Mouse (Mus musculus): ENCODE data around the gene Fli1. TPM values are rescaled to one million over a fixed set of nuclear protein-coding genes. Genes with fewer than 3 reads are reported as not detected.

Gene Fli1
- polyA plus RNA-seq, 1 experiment from 2014 or later: 24.4 TPM

GRCm38 (mm10) chr9:32567603-32568002 lies 24.9 kb upstream of the Fli1 start:
- Histone ChIP-seq H3K4me1 (peaks cover 9% of the 10 kb centered on the region; the same call in 1 of the 2 replicates), H3K27me3 (no peaks in the 10 kb centered on the region; the same call in 1 of the 2 replicates), H3K9me3 (replicated peaks) (no peaks in the 10 kb centered on the region), H3K36me3 (no peaks in the 10 kb centered on the region), H3K4me2 (replicated peaks) (no peak overlapping the region), H3K27ac (no peak overlapping the region), H3K9ac (no peak overlapping the region), H3K4me3 (no peak overlapping the region)
- WGBS: 65% methylated on average over 7 of the region's 7 CpGs
- no peak for ATAC-seq (ENCODE audit: low FRiP score)

- no peak overlapping the region for H3K27ac ChIP-seq
- no peaks in the 10 kb centered on the region; the same call in 1 of the 2 replicates for H3K27me3 ChIP-seq
- no peak overlapping the region for H3K4me3 ChIP-seq
- WGBS: 78% methylated on average over 3 of the region's 3 CpGs
- no peak overlapping the region for H3K4me2 ChIP-seq (replicated peaks)
- no peak overlapping the region for H3K9ac ChIP-seq
- H3K4me1 ChIP-seq: peaks cover 9% of the 10 kb centered on the region; the same call in 1 of the 2 replicates
- H3K36me3 ChIP-seq: no peaks in the 10 kb centered on the region
- H3K9me3 ChIP-seq (replicated peaks): no peaks in the 10 kb centered on the region
- no peak for ATAC-seq (ENCODE audit: low FRiP score)
Observed at GRCm38 (mm10) chr9:32565309-32565708, 22.6 kb upstream of the Fli1 start.

GRCm38 (mm10) chr9:32562837-32563236 lies 20.2 kb upstream of the Fli1 start:
- Histone ChIP-seq H3K4me2 (replicated peaks) (no peak overlapping the region), H3K9ac (no peak overlapping the region), H3K9me3 (replicated peaks) (no peaks in the 10 kb centered on the region), H3K27me3 (no peaks in the 10 kb centered on the region; the same call in 1 of the 2 replicates), H3K4me3 (no peak overlapping the region), H3K27ac (no peak overlapping the region), H3K4me1 (peaks cover 9% of the 10 kb centered on the region; the same call in 1 of the 2 replicates), H3K36me3 (no peaks in the 10 kb centered on the region)
- ATAC-seq (ENCODE audit: low FRiP score): no peak
- 78% methylated on average over 4 of the region's 4 CpGs for WGBS

GRCm38 (mm10) chr9:32562409-32562808 lies 19.7 kb upstream of the Fli1 start:
- Histone ChIP-seq H3K4me2 (replicated peaks) (no peak overlapping the region), H3K27ac (no peak overlapping the region), H3K4me3 (no peak overlapping the region), H3K9ac (no peak overlapping the region), H3K27me3 (no peaks in the 10 kb centered on the region; the same call in 1 of the 2 replicates), H3K9me3 (replicated peaks) (no peaks in the 10 kb centered on the region), H3K36me3 (no peaks in the 10 kb centered on the region), H3K4me1 (peaks cover 9% of the 10 kb centered on the region; the same call in 1 of the 2 replicates)
- 71% methylated on average over 9 of the region's 9 CpGs for WGBS
- no peak for ATAC-seq (ENCODE audit: low FRiP score)

- Histone ChIP-seq H3K4me2 (replicated peaks) (no peak overlapping the region), H3K4me3 (no peak overlapping the region), H3K9ac (no peak overlapping the region), H3K27ac (no peak overlapping the region), H3K4me1 (peaks cover 9% of the 10 kb centered on the region; the same call in 1 of the 2 replicates), H3K27me3 (no peaks in the 10 kb centered on the region; the same call in 1 of the 2 replicates), H3K9me3 (replicated peaks) (no peaks in the 10 kb centered on the region), H3K36me3 (no peaks in the 10 kb centered on the region)
- ATAC-seq (ENCODE audit: low FRiP score): no peak
- WGBS: 82% methylated on average over 14 of the region's 14 CpGs
Observed at GRCm38 (mm10) chr9:32561190-32561890, 18.7 kb upstream of the Fli1 start.

GRCm38 (mm10) chr9:32559859-32560258 lies 17.2 kb upstream of the Fli1 start:
- no peak overlapping the region for H3K4me3 ChIP-seq
- H3K27ac ChIP-seq: no peak overlapping the region
- no peaks in the 10 kb centered on the region; the same call in 1 of the 2 replicates for H3K27me3 ChIP-seq
- 67% methylated on average over 8 of the region's 8 CpGs for WGBS
- no peaks in the 10 kb centered on the region for H3K36me3 ChIP-seq
- H3K9me3 ChIP-seq (replicated peaks): no peaks in the 10 kb centered on the region
- H3K9ac ChIP-seq: no peak overlapping the region
- H3K4me2 ChIP-seq (replicated peaks): no peak overlapping the region
- H3K4me1 ChIP-seq: peaks cover 5% of the 10 kb centered on the region; the same call in 1 of the 2 replicates
- no peak for ATAC-seq (ENCODE audit: low FRiP score)

GRCm38 (mm10) chr9:32559454-32559853 lies 16.8 kb upstream of the Fli1 start:
- Histone ChIP-seq H3K36me3 (no peaks in the 10 kb centered on the region), H3K4me1 (0 out of 2 replicates have a peak, but pooled peaks cover under 1% of the 10 kb centered on the region), H3K4me3 (no peak overlapping the region), H3K9ac (no peak overlapping the region), H3K27me3 (no peaks in the 10 kb centered on the region; the same call in 1 of the 2 replicates), H3K9me3 (replicated peaks) (no peaks in the 10 kb centered on the region), H3K4me2 (replicated peaks) (no peak overlapping the region), H3K27ac (no peak overlapping the region)
- ATAC-seq (ENCODE audit: low FRiP score): no peak

- no peaks in the 10 kb centered on the region for H3K4me1 ChIP-seq
- H3K9me3 ChIP-seq (replicated peaks): no peaks in the 10 kb centered on the region
- H3K27me3 ChIP-seq: peaks cover 7% of the 10 kb centered on the region; the same call in 1 of the 2 replicates
- H3K27ac ChIP-seq: no peak overlapping the region
- H3K4me3 ChIP-seq: no peak overlapping the region
- H3K4me2 ChIP-seq (replicated peaks): no peak overlapping the region
- 81% methylated on average over 7 of the region's 7 CpGs for WGBS
- no peaks in the 10 kb centered on the region for H3K36me3 ChIP-seq
- no peak overlapping the region for H3K9ac ChIP-seq
- no peak for ATAC-seq (ENCODE audit: low FRiP score)
Observed at GRCm38 (mm10) chr9:32556313-32556712, 13.7 kb upstream of the Fli1 start.

- Histone ChIP-seq H3K4me1 (peaks cover 7% of the 10 kb centered on the region), H3K9ac (no peak overlapping the region), H3K27ac (no peak overlapping the region), H3K4me2 (replicated peaks) (no peak overlapping the region), H3K36me3 (no peaks in the 10 kb centered on the region), H3K9me3 (replicated peaks) (no peaks in the 10 kb centered on the region), H3K27me3 (peaks cover 7% of the 10 kb centered on the region), H3K4me3 (no peak overlapping the region)
- ATAC-seq (ENCODE audit: low FRiP score): no peak
- WGBS: 77% methylated on average over 3 of the region's 3 CpGs
Observed at GRCm38 (mm10) chr9:32555279-32555678, 12.6 kb upstream of the Fli1 start.

- Histone ChIP-seq H3K4me1 (peaks cover 24% of the 10 kb centered on the region), H3K36me3 (no peaks in the 10 kb centered on the region), H3K9ac (no peak overlapping the region), H3K4me2 (replicated peaks) (peak overlapping the region; percentile 19; the same call in 1 of the 2 replicates), H3K4me3 (no peak overlapping the region), H3K27me3 (peaks cover 53% of the 10 kb centered on the region), H3K9me3 (replicated peaks) (no peaks in the 10 kb centered on the region), H3K27ac (peak overlapping the region; percentile 14; the same call in 1 of the 2 replicates)
- no peak for ATAC-seq (ENCODE audit: low FRiP score)
- 4% methylated on average over 10 of the region's 10 CpGs for WGBS
Observed at GRCm38 (mm10) chr9:32550541-32550940, 7.9 kb upstream of the Fli1 start.

- H3K36me3 ChIP-seq: no peaks in the 10 kb centered on the region
- H3K27me3 ChIP-seq: peaks cover 62% of the 10 kb centered on the region
- H3K4me2 ChIP-seq (replicated peaks): no peak overlapping the region
- ATAC-seq (ENCODE audit: low FRiP score): no peak
- no peak overlapping the region for H3K9ac ChIP-seq
- H3K4me3 ChIP-seq: no peak overlapping the region
- 8% methylated on average over 6 of the region's 6 CpGs for WGBS
- H3K27ac ChIP-seq: peak overlapping the region; percentile 19; the same call in 1 of the 2 replicates
- peaks cover 32% of the 10 kb centered on the region for H3K4me1 ChIP-seq
- H3K9me3 ChIP-seq (replicated peaks): no peaks in the 10 kb centered on the region
Observed at GRCm38 (mm10) chr9:32549462-32550384, 7.1 kb upstream of the Fli1 start.

GRCm38 (mm10) chr9:32546731-32547130 lies 4.1 kb upstream of the Fli1 start:
- Histone ChIP-seq H3K4me3 (no peak overlapping the region), H3K4me2 (replicated peaks) (no peak overlapping the region), H3K4me1 (peaks cover 52% of the 10 kb centered on the region), H3K9ac (no peak overlapping the region), H3K9me3 (replicated peaks) (no peaks in the 10 kb centered on the region; the same call in 1 of the 2 replicates), H3K27ac (no peak overlapping the region), H3K27me3 (peaks cover 85% of the 10 kb centered on the region), H3K36me3 (no peaks in the 10 kb centered on the region)
- ATAC-seq (ENCODE audit: low FRiP score): no peak
- WGBS: 16% methylated on average over 2 of the region's 2 CpGs

Data from hindbrain, embryonic 12.5 days (tissue).